ENCODE assay signal across 8 mouse cellular contexts in genomic region chr9:119937005-119937773, GRCm38 (mm10). TPM values are rescaled to one million over a fixed set of nuclear protein-coding genes. Genes with fewer than 3 reads are reported as not detected.
A peak's percentile ranks its signal among the peaks of the same experiment; 100 is the strongest.
DNase-seq lines count a peak whose midpoint lies in the region; ATAC-seq lines count a peak whose summit lies in the region.

TSS of gene Gorasp1 (minus strand) at chr9:119937565.
TSS of gene Ttc21a (plus strand) at chr9:119937606.

- DNase-seq in adipocyte (ENCODE audit: low spot score), result peak; percentile 91
- DNase-seq in embryo, embryonic 10 days (ENCODE audit: low spot score), result peak; percentile 99
- DNase-seq in gastrocnemius, postnatal 10 days, result peak; percentile 98
- DNase-seq in induced T-regulatory cell, adult 2 months (ENCODE audit: low read depth), result peak; percentile 96
- DNase-seq in left cerebral cortex, adult 9 months (ENCODE audit: low spot score in 2 of 2), result peak; percentile 61 to 94
- DNase-seq in right cerebral cortex, postnatal 14 days, result peak; percentile 95
- peak; percentile 92 to 95 for DNase-seq in urinary bladder, postnatal 36 days (ENCODE audit: low spot score in 2 of 2)

- peak; percentile 92 for ATAC-seq in megakaryocyte progenitor cell, adult 5-6 weeks (replicated peaks; ENCODE audit: poor library complexity)

RNA-seq across cellular contexts. Expression of gene Gorasp1, which starts in this region (rescaled TPM):
- 10 to 100 TPM; 16.2 to 17.6 TPM for total RNA-seq in gastrocnemius, postnatal 10 days (2021)
- 7.9 and 8.7 TPM in 2 replicates for total RNA-seq in megakaryocyte progenitor cell, adult 5-6 weeks (2015)
- 5.1 and 7.4 TPM in 2 replicates for total RNA-seq in megakaryocyte progenitor cell, adult 5-6 weeks (2017)

RNA-seq across cellular contexts. Expression of gene Ttc21a, which starts in this region (rescaled TPM):
- total RNA-seq in gastrocnemius, postnatal 10 days (2021), result under 1 TPM in 1 of 2 experiments, not detected in 1; 0.11 TPM
- total RNA-seq in megakaryocyte progenitor cell, adult 5-6 weeks (2015), result 2.3 and 2.4 TPM in 2 replicates
- total RNA-seq in megakaryocyte progenitor cell, adult 5-6 weeks (2017), result 3.4 and 5.7 TPM in 2 replicates

Comparison
In these comparisons a context has a peak if more than half of its experiments do, and no peak if none do; other contexts are left out.
1. Peak in every context shown above with its lines: DNase-seq and ATAC-seq.